Mouse (Mus musculus) C2C12 (cell line): ENCODE measurements around the gene Wdfy4.

Experiments
- CTCF ChIP-seq: IDR thresholded peaks from one replicate; pipeline ENCODE4 v1.5.1; 2011; ENCODE audit not compliant: control insufficient read depth, insufficient read depth, insufficient read length
- FOSL1 ChIP-seq: IDR thresholded peaks from one replicate; pipeline ENCODE4 v1.8.0; 2011; ENCODE audit warnings: mild to moderate bottlenecking, low read length; ENCODE audit not compliant: poor library complexity, insufficient read depth, severe bottlenecking
- MAX ChIP-seq: IDR thresholded peaks from one replicate; pipeline ENCODE4 v1.6.1; 2011; ENCODE audit warnings: mild to moderate bottlenecking, control low read depth
- MYOD1 ChIP-seq: IDR thresholded peaks from one replicate; pipeline ENCODE4 v1.6.1; 2011; ENCODE audit warnings: low read depth; ENCODE audit not compliant: control insufficient read depth, insufficient read length
- MYOG ChIP-seq: IDR thresholded peaks from one replicate; pipeline ENCODE4 v1.6.1; 2011; ENCODE audit not compliant: control insufficient read depth, insufficient read length; ENCODE audit errors: extremely low read depth
- USF1 ChIP-seq: IDR thresholded peaks from one replicate; pipeline ENCODE4 v1.6.1; 2011; ENCODE audit warnings: low read depth, mild to moderate bottlenecking, control low read depth, moderate library complexity

DNA sequence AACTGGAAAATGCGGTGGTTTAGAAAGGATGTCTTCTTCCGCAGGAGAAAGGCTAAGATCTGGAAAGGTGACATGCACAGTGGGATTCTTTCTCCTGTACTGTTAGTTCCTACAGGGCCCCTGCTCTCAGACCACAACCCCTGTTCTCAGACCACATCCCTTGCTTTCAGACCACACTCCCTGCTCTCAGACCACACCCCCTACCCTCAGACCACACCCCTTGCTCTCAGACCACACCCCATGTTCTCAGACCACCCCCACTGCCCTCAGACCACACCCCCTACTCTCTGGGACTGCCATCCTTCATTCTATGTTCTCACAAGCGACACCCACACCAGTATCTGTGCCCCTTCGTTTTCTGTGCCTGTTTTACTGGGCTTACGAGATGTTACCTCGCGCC lies 86.2 kb downstream of the Wdfy4 start:
- no peak for TF ChIP-seq USF1
- no peak for TF ChIP-seq CTCF
- no peak for TF ChIP-seq MYOD1
- no peak for TF ChIP-seq MYOG
- no peak for TF ChIP-seq MAX
- no peak for TF ChIP-seq FOSL1
